Mouse (Mus musculus) thymus, adult 2 months (tissue): ENCODE data around the gene Aaas. TPM values are rescaled to one million over a fixed set of nuclear protein-coding genes. Genes with fewer than 3 reads are reported as not detected.

Experiments used
- DNase-seq: peaks from one replicate; pipeline ENCODE4 v3.0.0; 2021
- H3K27ac ChIP-seq: fragments of 200-500 bp; 2 replicates; pipeline ENCODE4 v1.5.1; 2012; ENCODE audit warnings: low read length, control low read depth; ENCODE audit not compliant: control insufficient read depth, insufficient read depth
- H3K27me3 ChIP-seq: fragments of 200-500 bp; 2 replicates; pipeline ENCODE4 v1.6.1; 2012; ENCODE audit warnings: mild to moderate bottlenecking, low read length, moderate library complexity, mixed read lengths; ENCODE audit not compliant: control insufficient read depth, insufficient read depth
- H3K36me3 ChIP-seq: fragments of 200-500 bp; 2 replicates; pipeline ENCODE4 v1.6.1; 2012; ENCODE audit warnings: mild to moderate bottlenecking, low read length, moderate library complexity; ENCODE audit not compliant: control insufficient read depth, insufficient read depth
- H3K4me1 ChIP-seq: fragments of 200-500 bp; replicated peaks from 2 replicates; pipeline ENCODE4 v1.6.1; 2012; ENCODE audit warnings: low read length; ENCODE audit not compliant: control insufficient read depth, insufficient read depth
- H3K4me3 ChIP-seq: fragments of 200-500 bp; 2 replicates; pipeline ENCODE4 v1.5.1; 2012; ENCODE audit warnings: mild to moderate bottlenecking, low read length, control low read depth, moderate library complexity; ENCODE audit not compliant: control insufficient read depth, insufficient read depth
- CTCF ChIP-seq: fragments of 200-500 bp; IDR thresholded peaks from 2 replicates; pipeline ENCODE4 v1.5.1; 2012; ENCODE audit warnings: mild to moderate bottlenecking, control low read depth, low read length, moderate library complexity, borderline replicate concordance; ENCODE audit not compliant: control insufficient read depth, poor library complexity, insufficient read depth; ENCODE audit errors: extremely low read depth
- POLR2A ChIP-seq: fragments of 200-500 bp; IDR thresholded peaks from 2 replicates; pipeline ENCODE4 v1.6.1; 2012; ENCODE audit warnings: mild to moderate bottlenecking, low read length, control low read depth, moderate library complexity; ENCODE audit not compliant: control insufficient read depth, poor library complexity, insufficient read depth; ENCODE audit errors: extremely low read depth
- WGBS: fragments of 180-500 bp; shearing (Covaris S2); methylation state at CpG from one replicate; pipeline ENCODE4 v1.1.7; 2018; 5-methylcytosine and 5-hydroxymethylcytosine counted together
- polyA plus RNA-seq: library from polyadenylated mRNA; depleted of rRNA; stranded (reverse); fragments of >200 nt; gene quantifications from 2 replicates; pipeline ENCODE4 v1.2.3, GENCODE M21; 2012; rRNA removed

Aaas gene
- polyA plus RNA-seq, 1 experiment, result 107 TPM

GRCm38 (mm10) chr15:102310074-102310845, 40.3 kb downstream of the Aaas start:
- no peak overlapping the region for H3K27ac ChIP-seq
- TF ChIP-seq POLR2A (no peak), CTCF (no peak)
- DNase-seq, result no peak
- peaks cover 48% of the 10 kb centered on the region for H3K36me3 ChIP-seq
- WGBS, result 94% methylated on average over 10 of the region's 10 CpGs
- no peak overlapping the region for H3K4me3 ChIP-seq
- no peaks in the 10 kb centered on the region for H3K27me3 ChIP-seq
- 0 out of 2 replicates have a peak, but pooled peaks cover 2% of the 10 kb centered on the region for H3K4me1 ChIP-seq

GRCm38 (mm10) chr15:102308717-102309116, 41.9 kb downstream of the Aaas start:
- TF ChIP-seq POLR2A (no peak), CTCF (no peak)
- no peaks in the 10 kb centered on the region for H3K27me3 ChIP-seq
- WGBS, result 97% methylated on average over 9 of the region's 9 CpGs
- H3K4me1 ChIP-seq, result 0 out of 2 replicates have a peak, but pooled peaks cover 2% of the 10 kb centered on the region
- peaks cover 53% of the 10 kb centered on the region for H3K36me3 ChIP-seq
- H3K27ac ChIP-seq, result no peak overlapping the region
- no peak for DNase-seq
- no peak overlapping the region for H3K4me3 ChIP-seq

GRCm38 (mm10) chr15:102302542-102302941, 48.0 kb downstream of the Aaas start:
- no peak for DNase-seq
- peaks cover 24% of the 10 kb centered on the region for H3K36me3 ChIP-seq
- TF ChIP-seq CTCF (no peak), POLR2A (no peak)
- no peaks in the 10 kb centered on the region for H3K4me1 ChIP-seq
- no peak overlapping the region for H3K4me3 ChIP-seq
- WGBS, result 95% methylated on average over 6 of the region's 6 CpGs
- H3K27me3 ChIP-seq, result no peaks in the 10 kb centered on the region
- H3K27ac ChIP-seq, result no peak overlapping the region

GRCm38 (mm10) chr15:102296368-102297006, 54.1 kb downstream of the Aaas start:
- H3K27me3 ChIP-seq, result no peaks in the 10 kb centered on the region
- no peak overlapping the region for H3K27ac ChIP-seq
- H3K4me1 ChIP-seq, result 0 out of 2 replicates have a peak, but pooled peaks cover 3% of the 10 kb centered on the region
- 5% methylated on average over 24 of the region's 24 CpGs for whole genome bisulfite sequencing
- peaks cover 5% of the 10 kb centered on the region; the same call in 1 of the 2 replicates for H3K36me3 ChIP-seq
- TF ChIP-seq POLR2A (no peak), CTCF (no peak)
- DNase-seq, result no peak
- peak overlapping the region; percentile 74 for H3K4me3 ChIP-seq

- WGBS, result 4% methylated on average over 25 of the region's 25 CpGs
- H3K4me1 ChIP-seq, result 0 out of 2 replicates have a peak, but pooled peaks cover 3% of the 10 kb centered on the region
- H3K4me3 ChIP-seq, result peak within 1 kb of the TSS; percentile 74
- no peak for TF ChIP-seq CTCF
- TF ChIP-seq POLR2A, result no peak; the same call in 1 of the 2 replicates
- H3K27ac ChIP-seq, result no peak within 1 kb of the TSS
- peak; percentile 97 for DNase-seq
- peaks cover under 1% of the 10 kb centered on the region; the same call in 1 of the 2 replicates for H3K36me3 ChIP-seq
- H3K27me3 ChIP-seq, result no peaks in the 10 kb centered on the region
Observed at GRCm38 (mm10) chr15:102295633-102296367, 54.8 kb downstream of the Aaas start, which contains the start of gene Espl1. Gene Espl1, plus strand, starts transcription at chr15:102296266.

Other genes with a start within 250 kb of the Aaas start
- gene Spryd3, start 214.5 kb downstream of the Aaas start, polyA plus RNA-seq, result 40.8 and 43.1 TPM in 2 replicates
- 17.8 and 30.2 TPM in 2 replicates for gene Igfbp6, start 206.4 kb downstream of the Aaas start, polyA plus RNA-seq
- gene Soat2, start 200.2 kb downstream of the Aaas start, polyA plus RNA-seq, result 3.8 and 4.1 TPM in 2 replicates
- 69.6 and 71.9 TPM in 2 replicates for gene Zfp740, start 147.5 kb downstream of the Aaas start, polyA plus RNA-seq
- gene Csad, start 146.0 kb downstream of the Aaas start, polyA plus RNA-seq, result 77.6 and 82.1 TPM in 2 replicates
- 72.6 and 82.8 TPM in 2 replicates for gene Itgb7, start 118.8 kb downstream of the Aaas start, polyA plus RNA-seq
- gene Rarg, start 93.3 kb downstream of the Aaas start, polyA plus RNA-seq, result 18.9 and 23.7 TPM in 2 replicates
- gene Gm9918, start 80.2 kb downstream of the Aaas start, polyA plus RNA-seq, result 0.30 and 0.31 TPM in 2 replicates
- gene Mfsd5, start 71.3 kb downstream of the Aaas start, polyA plus RNA-seq, result 87.9 and 92.5 TPM in 2 replicates
- 51.5 and 55.6 TPM in 2 replicates for gene Espl1, start 54.5 kb downstream of the Aaas start, polyA plus RNA-seq
- gene Pfdn5, start 24.7 kb downstream of the Aaas start, polyA plus RNA-seq, result 76.0 and 93.2 TPM in 2 replicates
- 104 and 105 TPM in 2 replicates for gene Myg1, start 19.1 kb downstream of the Aaas start, polyA plus RNA-seq
- gene Sp7, start 16.4 kb upstream of the Aaas start, polyA plus RNA-seq, result 0.13 and 0.23 TPM in 2 replicates
- gene Sp1, start 55.4 kb upstream of the Aaas start, polyA plus RNA-seq, result 45.0 and 52.1 TPM in 2 replicates
- 0.65 and 1.7 TPM in 2 replicates for gene Amhr2, start 94.6 kb upstream of the Aaas start, polyA plus RNA-seq
- gene Prr13, start 108.3 kb upstream of the Aaas start, polyA plus RNA-seq, result 109 and 123 TPM in 2 replicates
- gene Pcbp2, start 119.8 kb upstream of the Aaas start, polyA plus RNA-seq, result 846 and 935 TPM in 2 replicates
- gene Gm10337, start 153.0 kb upstream of the Aaas start, polyA plus RNA-seq, result not detected in 2 replicates
- 11.3 and 12.7 TPM in 2 replicates for gene Map3k12, start 166.3 kb upstream of the Aaas start, polyA plus RNA-seq
- gene Tarbp2, start 167.4 kb upstream of the Aaas start, polyA plus RNA-seq, result 133 and 166 TPM in 2 replicates
- gene Npff, start 174.2 kb upstream of the Aaas start, polyA plus RNA-seq, result 10.8 and 11.7 TPM in 2 replicates